Mouse (Mus musculus) cerebellum, adult 11-12 months (tissue): ENCODE measurements around the gene Serinc2.

ENCODE experiments used
- DNase-seq: peaks from one replicate; pipeline ENCODE4 v3.0.0; 2022

Serinc2 gene

DNA sequence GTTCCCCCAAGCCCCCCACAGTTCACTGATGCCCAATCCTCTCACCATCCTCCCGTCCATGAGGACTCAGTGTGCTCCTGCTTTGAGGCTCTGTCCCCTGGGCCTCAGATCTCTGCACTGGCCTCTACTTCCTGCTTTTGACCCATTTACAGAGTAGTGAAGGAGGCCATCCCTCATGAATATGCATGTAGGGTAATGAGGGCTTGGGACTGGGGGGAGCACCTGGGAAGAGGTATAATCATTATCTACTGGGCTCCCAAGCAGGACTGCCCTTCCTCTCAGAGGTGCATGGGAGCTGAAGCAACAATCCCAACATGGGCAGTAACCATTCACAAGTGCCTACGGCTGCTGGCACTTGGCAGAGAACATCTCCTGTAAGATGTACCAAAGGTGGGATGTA lies at the start of gene Serinc2:
Serinc2 (minus strand) TSS at position 101 of the 400 bp plus-strand sequence.
- DNase-seq: no peak

DNA sequence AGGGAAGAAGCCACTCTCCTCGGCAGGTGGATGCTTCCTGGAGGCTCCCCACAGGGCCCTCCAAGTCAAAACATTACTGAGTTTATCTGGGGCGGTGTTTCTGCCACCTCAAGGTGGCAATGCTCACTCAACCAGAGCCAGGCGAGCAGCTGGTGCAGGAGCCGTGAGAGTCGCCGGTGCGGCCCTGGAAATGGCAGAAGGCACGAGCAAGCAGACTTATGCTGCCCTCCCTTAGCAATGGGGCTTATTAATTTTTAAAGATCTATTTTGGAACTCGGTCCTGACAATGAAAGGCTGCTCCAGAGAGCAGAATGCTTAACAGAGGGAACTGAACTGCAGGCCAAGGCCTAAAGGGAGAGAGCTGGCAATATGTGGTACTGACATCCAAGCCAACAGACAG lies 48.4 kb upstream of the Serinc2 start:
- peak; percentile 84 for DNase-seq

DNA sequence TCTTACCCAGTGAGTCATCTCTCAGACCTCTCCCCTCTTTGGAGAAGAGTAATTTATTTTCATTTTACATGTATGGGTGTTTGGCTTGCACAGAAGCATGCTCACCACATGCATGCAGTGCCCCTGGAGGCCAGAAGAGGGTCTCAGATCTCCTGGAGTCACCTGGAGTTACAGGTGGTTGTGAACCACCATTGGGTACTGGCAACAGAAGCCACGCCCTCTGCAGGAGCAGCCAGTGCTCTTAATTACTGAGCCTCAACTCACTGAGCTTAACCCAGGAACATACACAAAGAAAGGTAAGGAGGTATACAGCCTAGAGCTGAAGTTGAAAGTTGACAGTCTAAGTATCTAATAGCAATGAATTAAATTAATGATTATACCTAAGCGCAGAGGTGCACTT lies 46.4 kb upstream of the Serinc2 start:
- no peak for DNase-seq

DNA sequence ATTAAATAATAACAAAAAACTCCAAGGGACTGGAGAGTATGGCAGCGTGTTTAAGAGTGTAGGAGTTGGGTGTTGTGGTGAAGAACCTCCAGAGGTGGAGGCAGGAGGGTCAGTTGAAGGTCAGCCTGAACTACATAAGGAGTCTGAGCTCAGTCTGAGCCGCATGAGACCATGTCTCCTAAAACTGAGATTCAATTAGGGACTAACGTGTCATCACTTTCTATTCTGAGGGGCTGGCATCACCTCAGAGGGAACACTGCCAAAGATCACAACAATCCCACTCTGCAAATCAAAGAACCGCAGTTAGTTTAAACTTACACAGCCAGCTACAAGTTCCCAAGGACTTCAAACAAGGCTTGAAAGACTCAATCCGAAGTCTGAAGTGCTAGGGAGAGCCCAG lies 44.6 kb upstream of the Serinc2 start:
- no peak for DNase-seq

DNA sequence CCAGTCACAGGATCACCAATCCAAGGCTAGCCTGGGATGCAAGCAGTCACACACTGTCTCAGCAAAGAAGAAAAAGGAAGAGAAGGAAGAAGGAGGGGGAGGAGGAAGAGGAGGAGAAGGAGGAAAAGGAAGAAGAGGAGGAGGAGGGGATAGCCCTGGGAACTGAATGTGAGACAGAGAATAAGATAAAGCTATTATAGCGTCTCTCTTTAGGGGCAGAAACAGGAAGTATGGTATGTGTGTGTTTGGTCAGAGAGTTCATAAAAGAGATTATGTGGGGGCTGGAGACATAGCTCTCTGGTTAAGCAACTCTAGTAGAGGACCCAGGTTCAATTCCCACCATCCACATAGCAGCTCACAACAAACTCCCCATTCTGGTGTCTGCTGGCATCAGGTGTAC lies 44.2 kb upstream of the Serinc2 start:
- DNase-seq: no peak

DNA sequence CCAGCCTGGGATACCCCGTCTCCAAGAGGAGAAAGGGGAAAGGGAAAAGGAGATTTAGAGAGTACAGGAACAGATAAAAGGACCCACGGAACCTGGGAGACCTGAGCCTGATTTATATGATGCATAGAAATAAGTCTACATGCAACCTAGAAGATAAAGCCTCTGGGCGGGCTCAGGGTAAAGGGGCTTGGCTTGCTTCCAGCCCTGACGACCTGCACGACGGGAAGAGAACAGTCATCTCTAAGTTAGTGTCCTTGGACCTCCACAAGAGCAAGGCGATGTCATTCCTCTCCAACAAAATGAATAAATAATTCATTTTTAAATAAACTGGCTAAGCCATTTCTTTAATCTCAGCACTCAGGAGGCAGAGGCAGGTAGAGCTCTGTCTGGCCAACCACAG lies 43.6 kb upstream of the Serinc2 start:
- no peak for DNase-seq

DNA sequence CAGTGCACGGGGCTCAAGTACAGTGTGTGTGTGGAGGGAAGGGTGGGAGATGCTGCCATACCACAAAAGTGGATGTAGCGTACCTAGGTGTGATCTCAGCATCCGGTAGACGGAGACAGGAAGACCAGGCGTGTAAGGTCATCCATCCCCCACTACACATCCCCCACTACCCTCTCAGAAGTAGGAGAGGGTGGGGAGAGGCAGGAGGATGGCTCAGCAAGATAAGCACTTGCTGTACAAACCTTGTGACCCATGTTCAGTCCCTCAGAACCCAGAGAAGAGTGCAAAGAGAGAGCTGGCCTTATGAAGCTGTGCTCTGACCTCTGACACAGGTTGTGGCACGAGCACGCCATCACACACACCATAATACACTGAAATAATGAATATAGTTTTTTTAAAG lies 42.6 kb upstream of the Serinc2 start:
- DNase-seq: no peak

DNA sequence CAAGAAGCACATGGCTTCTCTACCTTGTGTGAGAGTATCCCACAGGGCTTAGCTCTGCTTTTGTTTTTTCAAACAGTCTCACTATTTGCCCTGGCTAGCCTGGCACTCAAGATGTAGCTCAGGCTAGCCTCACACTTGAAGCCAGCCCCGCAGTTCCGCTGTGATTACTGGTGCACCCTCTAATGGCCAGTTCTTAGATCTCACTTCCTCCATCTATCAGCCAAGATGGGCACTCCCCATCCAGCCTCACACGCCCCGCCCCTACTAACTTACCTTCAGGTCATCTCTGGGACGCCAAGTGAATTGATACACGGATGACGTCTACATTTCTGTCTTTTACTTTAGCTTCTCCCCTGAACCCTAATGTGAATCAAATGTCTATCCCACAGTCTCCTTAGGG lies 40.6 kb upstream of the Serinc2 start:
- no peak for DNase-seq

DNA sequence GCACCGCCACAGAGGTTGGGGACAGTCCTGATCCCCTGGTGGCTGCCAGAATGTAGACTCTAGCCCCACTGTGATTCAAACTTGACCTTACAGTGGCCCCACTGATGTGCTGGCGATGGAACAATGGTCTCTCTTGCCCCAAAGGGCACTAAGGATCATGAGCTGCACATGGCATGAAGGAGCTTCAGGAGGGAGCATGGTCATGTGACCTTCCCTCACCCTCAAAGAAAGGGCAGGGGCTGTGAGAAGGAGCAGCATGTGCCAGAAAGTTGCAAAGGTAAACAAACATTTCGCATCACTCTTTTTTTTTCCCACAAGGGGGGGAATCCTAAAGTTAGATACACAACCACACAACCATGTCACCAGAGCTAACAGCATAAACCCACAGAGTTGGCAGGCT lies 39.1 kb upstream of the Serinc2 start:
- no peak for DNase-seq

DNA sequence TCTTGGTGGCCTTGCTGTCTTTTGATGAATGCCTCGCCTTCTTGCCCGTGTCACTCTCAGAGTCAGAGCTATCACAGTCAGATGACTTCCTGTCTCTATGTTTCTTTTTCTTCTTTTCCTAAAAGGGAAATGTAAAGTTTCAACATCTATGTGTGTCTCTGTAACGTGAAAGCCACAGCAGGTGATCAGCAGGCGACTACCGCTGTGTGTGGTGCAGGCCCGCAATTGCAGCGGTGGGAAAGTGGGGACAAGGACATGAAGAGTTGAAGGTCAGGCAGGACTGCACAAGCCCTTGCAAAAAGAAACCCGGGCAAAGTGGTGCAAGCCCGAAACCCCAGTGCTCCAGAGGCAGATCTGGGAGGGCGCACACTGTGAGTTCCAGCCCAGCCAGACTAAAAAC lies 37.7 kb upstream of the Serinc2 start:
- DNase-seq: no peak

DNA sequence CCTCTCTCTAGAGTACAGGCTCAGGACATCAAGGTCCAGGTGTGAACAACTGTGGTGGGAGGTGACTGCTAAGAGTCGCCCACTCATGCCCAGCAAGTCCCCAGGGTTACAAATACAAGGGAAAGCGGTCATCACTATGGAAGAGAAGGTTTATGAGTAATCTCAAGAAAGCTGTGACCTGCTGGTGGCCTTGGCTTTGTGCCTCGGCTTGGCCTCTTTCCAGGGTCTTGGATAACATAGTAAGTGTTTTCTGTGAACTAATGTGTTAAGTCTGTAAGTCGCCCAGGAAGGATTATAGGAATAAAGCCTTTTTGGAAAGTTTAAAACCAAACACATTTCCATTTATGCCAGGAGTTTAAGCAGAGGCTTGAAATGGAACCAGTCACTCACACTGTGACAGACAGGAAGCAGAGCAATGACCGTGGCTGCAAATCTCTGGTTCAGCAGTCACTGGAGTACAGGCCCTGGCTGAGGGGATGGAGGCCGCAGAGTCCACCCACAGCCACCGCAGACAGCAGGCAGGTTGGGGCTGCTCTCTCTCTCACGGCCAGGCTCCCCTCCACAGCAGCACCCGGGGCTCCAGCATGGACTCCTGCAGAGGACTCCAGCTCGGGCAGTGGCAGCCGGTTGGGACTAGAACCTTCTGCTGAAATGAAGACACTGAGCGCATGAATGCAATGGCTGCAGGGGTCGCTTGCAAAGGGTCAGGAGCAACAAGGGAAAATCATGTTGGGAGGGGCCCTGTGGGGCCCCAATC lies 36.9 kb upstream of the Serinc2 start:
- no peak for DNase-seq

DNA sequence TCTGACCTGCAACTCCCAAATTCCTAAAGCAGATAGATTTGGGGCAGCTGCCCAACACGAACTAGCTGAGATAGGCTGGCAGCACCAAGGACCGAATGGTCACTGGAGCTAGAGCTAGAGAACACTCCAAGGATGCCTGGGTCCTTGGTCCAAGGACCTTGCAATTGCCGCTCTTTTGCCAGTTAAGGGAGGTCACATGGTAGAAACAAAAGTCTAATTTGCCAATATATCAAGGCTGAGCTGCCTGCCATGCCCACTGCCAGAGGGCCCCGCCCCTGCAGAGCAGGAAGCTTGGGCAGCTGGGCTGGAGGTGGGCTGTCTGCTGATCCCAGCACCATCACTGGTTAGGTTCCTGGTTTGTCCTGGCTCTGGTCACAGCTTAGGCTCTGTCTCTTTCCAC lies 34.5 kb upstream of the Serinc2 start:
- DNase-seq: no peak

DNA sequence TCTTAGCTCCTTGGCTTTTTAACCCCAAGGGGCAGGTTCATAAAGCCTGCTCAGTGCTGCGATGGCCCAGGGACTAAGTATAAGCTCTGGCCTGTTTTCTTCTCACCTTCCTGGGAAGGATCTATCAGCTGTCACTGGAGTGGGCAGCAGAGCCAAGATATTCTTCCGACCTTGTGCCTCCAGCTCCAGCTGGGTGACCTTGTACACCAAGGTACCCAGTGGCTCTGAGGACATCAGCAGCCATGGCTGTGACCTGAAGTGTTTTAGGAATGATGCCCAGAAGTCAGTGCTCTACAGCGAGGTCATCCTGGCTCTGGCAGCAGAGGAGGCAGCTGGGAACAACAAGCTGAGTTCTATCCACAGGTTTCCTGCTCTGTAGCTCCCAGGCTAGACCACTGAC lies 33.5 kb upstream of the Serinc2 start:
- DNase-seq: no peak

DNA sequence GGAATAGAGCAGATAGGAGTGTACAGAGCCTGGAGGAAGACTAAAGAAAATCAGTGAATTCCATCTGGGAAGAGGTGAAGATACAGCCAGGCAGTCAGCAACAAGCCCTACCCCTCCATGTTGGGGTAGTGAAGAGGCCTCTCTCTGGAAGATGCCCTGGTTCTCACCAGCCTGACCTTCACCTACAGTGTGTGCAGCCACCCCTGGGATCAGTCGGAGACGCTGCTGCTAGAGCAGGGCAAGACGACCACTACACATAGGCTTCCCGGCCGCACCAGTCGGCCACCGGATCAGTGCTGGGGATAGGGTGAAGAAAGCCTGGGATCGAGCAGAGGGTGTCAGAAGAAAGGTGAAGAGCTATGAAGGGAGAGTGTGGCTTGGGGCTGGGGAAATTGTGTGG lies 30.2 kb upstream of the Serinc2 start:
- no peak for DNase-seq

DNA sequence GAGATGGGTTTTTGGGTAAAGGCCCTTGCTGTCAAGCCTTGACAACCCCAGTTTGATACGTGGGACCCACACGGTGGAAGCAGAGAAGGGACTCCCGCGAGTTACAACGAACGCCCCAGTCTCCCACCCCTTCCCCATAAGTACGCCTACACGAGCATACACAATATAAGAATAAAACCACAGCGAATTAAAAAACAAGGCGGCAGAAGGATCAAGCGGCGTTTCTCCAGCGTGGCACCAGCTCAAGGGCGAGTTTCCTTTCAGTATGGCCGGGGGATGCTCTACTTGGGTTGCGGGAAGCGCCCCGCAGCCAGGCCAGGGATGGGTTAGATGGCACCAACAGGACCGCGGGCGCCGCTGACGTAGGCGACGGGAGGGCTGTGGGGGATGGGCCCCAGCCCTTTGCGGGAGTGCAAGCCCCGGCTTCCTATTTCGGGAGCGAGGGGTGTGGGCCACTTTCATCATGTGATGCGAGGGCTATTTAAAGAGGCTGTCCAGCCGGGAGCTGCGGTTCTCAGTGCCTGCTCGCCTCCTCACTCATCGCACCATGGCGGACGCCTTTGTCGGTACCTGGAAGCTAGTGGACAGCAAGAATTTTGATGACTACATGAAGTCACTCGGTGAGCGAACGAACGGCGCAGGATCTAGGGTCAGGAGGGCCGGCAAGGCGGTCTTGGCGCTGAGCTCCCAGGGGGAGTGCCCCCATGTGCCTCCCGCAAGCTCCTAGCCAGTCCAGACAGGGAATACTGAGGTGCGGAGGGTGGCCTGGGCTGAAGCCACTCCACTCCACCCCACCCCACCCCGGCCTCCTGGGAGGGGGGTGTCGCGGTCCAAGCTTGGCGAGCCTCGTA lies 29.5 kb upstream of the Serinc2 start, which contains the start of the genes Fabp3 and Gm10570:
Fabp3 (plus strand) TSS at position 365 of the 851 bp plus-strand sequence.
Gm10570 (minus strand) TSS at position 444 of the 851 bp plus-strand sequence.
- DNase-seq: peak; percentile 83

DNA sequence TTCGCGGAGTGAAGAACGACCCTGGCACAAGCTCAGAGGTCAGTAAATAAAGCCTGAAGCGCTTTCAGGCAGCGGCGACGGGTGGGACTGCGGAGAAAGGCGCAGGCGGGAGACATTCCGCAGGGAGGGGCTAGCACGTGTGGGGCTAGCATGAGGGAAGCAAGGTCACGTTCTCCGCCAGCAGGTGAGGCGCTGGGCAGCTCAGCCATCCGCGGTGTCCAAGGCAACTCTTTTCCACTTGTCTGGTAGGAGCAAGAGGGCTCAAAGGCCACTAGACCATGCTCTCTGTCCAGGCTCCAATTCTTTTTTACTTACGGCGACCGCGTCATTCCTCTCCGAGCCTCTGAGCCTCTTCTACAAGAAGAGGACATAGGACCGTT lies 28.8 kb upstream of the Serinc2 start:
- DNase-seq: peak; percentile 76

DNA sequence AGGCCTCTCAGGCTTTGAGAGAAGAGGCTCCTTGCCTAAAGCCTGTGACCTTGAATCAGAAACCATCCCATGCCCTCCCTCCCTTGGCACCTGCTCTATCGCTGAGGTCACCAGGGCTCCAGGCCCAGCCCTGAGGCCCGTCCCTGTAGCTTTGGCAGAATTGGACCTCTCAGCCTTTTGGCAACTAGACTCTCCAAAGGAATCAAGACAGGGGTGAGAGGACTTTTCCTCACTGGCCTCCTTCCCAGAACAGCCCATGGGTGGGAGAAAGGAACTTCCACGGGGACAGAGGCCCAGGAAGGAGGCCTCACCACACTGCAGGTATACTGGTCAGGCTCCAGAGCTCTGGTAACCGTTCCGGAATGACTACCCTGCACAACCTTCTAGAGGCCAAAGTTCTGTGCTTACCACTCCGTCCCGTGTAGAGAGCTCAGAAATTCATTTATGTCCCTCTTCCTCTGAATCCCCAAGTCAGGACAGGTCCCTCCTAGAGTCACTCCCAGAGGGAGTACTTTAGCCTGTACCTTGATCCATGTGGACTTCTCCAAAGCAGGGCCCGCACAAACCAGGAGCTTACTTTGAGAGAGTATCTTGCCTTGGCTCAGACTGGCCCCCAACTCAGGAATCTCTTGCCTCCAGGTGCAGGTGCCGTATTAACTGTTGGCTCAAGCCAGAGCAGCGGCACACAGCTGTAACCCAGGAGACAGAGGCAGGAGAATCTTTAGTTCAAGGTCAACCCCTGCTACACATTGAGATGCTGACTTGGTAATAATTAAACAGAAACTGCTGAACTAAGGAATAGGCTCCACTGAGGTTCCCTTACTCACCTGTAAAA lies 28.0 kb upstream of the Serinc2 start:
- peak; percentile 59 for DNase-seq

DNA sequence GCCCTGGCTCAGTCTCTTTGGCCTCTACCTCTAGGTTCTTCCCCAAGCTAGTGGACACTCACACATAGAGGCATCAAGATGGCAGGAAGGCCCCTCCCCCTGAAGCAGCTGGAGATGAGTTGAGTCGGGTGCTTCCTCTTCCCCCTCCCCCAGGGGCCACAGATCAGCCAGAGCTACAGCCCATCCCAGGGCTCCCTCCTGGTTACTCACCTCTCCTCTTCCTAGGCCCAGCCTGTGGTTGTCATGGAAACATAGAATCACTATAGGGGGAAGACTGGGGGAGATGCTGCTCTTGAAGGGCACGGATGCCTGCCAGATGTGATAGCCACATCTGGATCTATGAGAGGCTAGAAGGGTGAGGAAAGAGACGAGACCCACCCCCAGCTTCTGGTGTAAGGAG lies 25.7 kb upstream of the Serinc2 start:
- no peak for DNase-seq

DNA sequence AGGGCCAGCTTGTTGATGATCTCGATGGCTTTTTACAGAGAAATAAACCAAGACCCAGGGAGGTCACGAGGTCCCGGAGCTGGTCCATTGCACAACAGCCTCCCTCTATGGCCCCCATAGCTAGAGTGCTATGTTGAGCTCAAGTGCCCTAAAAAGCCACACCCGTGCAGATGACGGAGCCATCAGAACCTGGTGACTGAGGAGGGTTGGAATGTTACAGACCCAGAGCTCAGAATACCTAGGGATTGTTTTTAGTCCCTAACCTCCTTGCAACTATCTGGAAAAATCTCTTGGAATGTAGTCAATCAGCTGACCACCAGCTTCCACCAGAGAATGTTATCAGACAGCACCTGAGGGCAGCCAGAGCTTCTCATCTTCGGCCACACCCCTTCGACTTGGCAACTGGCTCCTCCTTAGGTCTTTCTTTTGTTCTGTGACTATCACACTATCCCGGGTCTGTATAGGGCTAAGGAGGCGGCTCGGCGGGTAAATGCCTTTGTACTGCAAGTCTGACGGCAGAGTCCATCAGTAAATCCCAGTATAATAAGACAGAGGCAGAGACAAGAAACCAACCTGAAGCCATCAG lies 23.4 kb upstream of the Serinc2 start:
- DNase-seq: no peak

DNA sequence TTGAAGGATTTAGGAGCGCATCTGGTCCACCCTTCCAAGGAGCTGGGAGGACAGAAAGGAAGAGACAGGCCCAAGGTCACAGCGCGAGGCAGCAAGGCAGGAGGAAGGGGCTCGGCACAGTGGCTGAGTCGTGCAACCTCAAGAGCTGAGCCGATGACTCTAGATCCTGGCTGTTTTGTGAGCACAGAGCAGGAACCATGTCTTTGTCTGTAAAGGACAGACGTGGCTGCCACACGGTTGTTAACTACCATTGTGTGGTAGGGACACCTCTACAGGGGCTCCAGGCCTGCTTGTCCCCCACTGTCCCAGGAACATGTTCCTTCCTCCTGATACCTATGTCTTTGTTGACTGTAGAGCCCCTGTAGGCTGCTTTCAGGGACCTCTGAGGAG lies 20.6 kb upstream of the Serinc2 start:
- DNase-seq: no peak

DNA sequence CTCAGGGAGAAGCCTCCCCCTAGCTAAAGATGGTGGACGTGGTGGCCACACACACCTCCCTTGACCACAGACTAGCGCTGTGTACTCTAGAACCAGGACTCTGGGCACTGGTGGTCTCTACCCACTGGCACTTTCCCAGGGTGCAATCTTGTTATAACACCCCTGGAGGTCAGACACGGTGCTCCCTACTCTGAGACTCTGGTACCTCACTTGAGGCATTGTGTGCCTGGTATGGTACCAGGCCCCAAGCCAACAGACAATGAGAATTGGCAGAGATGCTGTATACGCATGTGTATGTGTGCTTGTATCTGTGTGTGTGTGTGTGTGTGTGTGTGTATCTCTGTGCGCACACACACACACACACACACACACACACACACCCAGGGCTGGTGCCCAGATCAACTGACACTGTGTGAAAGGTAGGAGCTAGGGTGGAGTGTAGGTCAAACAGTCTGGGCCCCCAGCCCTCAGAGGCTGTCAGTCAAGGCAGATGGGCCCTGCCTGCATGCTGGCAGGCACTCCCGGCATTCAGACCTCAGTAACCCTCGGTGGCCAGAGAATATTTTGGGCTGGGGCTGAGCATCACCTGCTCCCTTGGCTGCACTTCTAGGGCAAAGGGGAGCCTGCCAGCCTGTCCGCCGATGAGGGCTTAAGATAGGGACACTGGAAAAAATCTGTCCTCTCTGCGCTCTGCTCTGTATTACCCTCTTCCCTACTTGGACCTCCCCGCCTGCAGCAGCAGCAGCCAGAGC lies 20.0 kb upstream of the Serinc2 start:
- peak; percentile 83 for DNase-seq

DNA sequence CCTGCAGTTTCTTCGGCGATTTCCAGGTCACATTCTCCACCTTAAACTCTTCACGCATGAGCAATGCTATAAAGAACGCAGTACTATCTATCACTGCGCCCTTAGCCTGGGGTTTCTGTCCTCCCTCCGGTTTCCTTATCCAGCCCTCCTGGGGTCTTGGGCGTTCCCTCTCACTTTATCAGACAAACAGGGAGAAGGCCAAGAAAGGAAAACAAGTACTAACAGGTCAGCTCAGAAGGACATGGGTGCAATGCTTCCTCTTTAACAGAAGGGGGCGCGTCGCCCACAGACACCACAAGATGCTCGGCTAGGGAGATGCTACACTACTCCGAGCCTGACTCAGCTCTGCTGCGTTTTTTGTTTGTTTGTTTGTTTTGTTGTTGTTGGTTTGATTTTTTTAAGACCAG lies 18.1 kb upstream of the Serinc2 start:
- no peak for DNase-seq
